ENCODE assay signal across 8 mouse cellular contexts in genomic region chr13:112160173-112160641, GRCm38 (mm10).
DNase-seq lines count a peak whose midpoint lies in the region; ATAC-seq lines count a peak whose summit lies in the region.

No protein-coding gene starts in this region.

- ATAC-seq in lung, embryonic 15.5 days (ENCODE audit: borderline replicate concordance, extremely low read depth, low FRiP score, low TSS enrichment): peak; percentile 35; the same call in 1 of the 2 replicates
- ATAC-seq in stomach, embryonic 14.5 days (ENCODE audit: insufficient number of reproducible peaks, insufficient read depth, low FRiP score, low read depth): peak; percentile 49; the same call in 1 of the 2 replicates

- DNase-seq in cerebellum, adult 9-11 months: peak; percentile 16
- no peak for DNase-seq in cerebellum, adult 8-10 months
- DNase-seq in lung, adult 18-20 months: no peak
- DNase-seq in heart, postnatal 36 days: peak; percentile 20 to 43
- no peak for DNase-seq in embryo, embryonic 11 days
- DNase-seq in right cerebral cortex, postnatal 4 days: no peak

- no peaks in the 10 kb centered on the region for H3K9me3 ChIP-seq in lung, embryonic 15.5 days
- no peaks in the 10 kb centered on the region for H3K9me3 ChIP-seq in stomach, embryonic 14.5 days (ENCODE audit: control insufficient read depth, low read depth, low read length)

- WGBS in lung, embryonic 15.5 days: 47% methylated on average over 2 of the region's 2 CpGs
- WGBS in stomach, embryonic 14.5 days: 62% methylated on average over 2 of the region's 2 CpGs

- no peak overlapping the region for H3K4me2 ChIP-seq in lung, embryonic 15.5 days
- H3K4me2 ChIP-seq in stomach, embryonic 14.5 days (replicated peaks; ENCODE audit: low read depth, low read length): no peak overlapping the region

- intact Hi-C loops in heart, postnatal 36 days (cut with DNase I): loop anchor here (2.0 to 5.0 kb wide), 3 partner anchors 37 to 63 kb away; no protein-coding TSS in a partner anchor

- no peak overlapping the region for H3K4me3 ChIP-seq in lung, embryonic 15.5 days
- no peak overlapping the region for H3K4me3 ChIP-seq in stomach, embryonic 14.5 days (ENCODE audit: low read depth, low read length)

- no peaks in the 10 kb centered on the region for H3K36me3 ChIP-seq in lung, embryonic 15.5 days
- no peaks in the 10 kb centered on the region for H3K36me3 ChIP-seq in stomach, embryonic 14.5 days (ENCODE audit: control insufficient read depth, insufficient read depth, low read length)

- H3K4me1 ChIP-seq in lung, embryonic 15.5 days: peaks cover 5% of the 10 kb centered on the region; the same call in 1 of the 2 replicates
- no peaks in the 10 kb centered on the region for H3K4me1 ChIP-seq in stomach, embryonic 14.5 days (ENCODE audit: control insufficient read depth, insufficient read depth, low read length)

- no peaks in the 10 kb centered on the region for H3K27me3 ChIP-seq in lung, embryonic 15.5 days
- H3K27me3 ChIP-seq in stomach, embryonic 14.5 days (ENCODE audit: control insufficient read depth, insufficient read depth, low read length): no peaks in the 10 kb centered on the region

- no peak overlapping the region for H3K9ac ChIP-seq in lung, embryonic 15.5 days
- no peak overlapping the region for H3K9ac ChIP-seq in stomach, embryonic 14.5 days (replicated peaks; ENCODE audit: low read depth, low read length)

- peak overlapping the region; percentile 46 for H3K27ac ChIP-seq in lung, embryonic 15.5 days
- no peak overlapping the region for H3K27ac ChIP-seq in stomach, embryonic 14.5 days (ENCODE audit: low read length)

Comparison
In these comparisons a context has a peak if more than half of its experiments do, and no peak if none do; other contexts are left out.
1. DNase-seq: peak in cerebellum, adult 9-11 months (single experiment) and heart, postnatal 36 days (2 of 2); none in cerebellum, adult 8-10 months (single experiment), lung, adult 18-20 months (0 of 2), embryo, embryonic 11 days (single experiment) and right cerebral cortex, postnatal 4 days (single experiment).